Mouse (Mus musculus): ENCODE measurements around the gene Gprin1.

The Gprin1 gene

GRCm38 (mm10) chr13:54749864-54750411 lies at the start of gene Gprin1:
Gene Gprin1 (minus strand): TSS chr13:54749874.
- peak; percentile 81 for DNase-seq

GRCm38 (mm10) chr13:54798740-54799139 lies 49.1 kb upstream of the Gprin1 start:
- no peak for DNase-seq

- DNase-seq, result no peak
Measured at GRCm38 (mm10) chr13:54797861-54798643, 48.4 kb upstream of the Gprin1 start.

- DNase-seq, result peak; percentile 79
Measured at GRCm38 (mm10) chr13:54797356-54797755, 47.7 kb upstream of the Gprin1 start.

- peak; percentile 42 for DNase-seq
Measured at GRCm38 (mm10) chr13:54794843-54795242, 45.2 kb upstream of the Gprin1 start.

- DNase-seq, result no peak
Measured at GRCm38 (mm10) chr13:54794002-54794577, 44.4 kb upstream of the Gprin1 start.

GRCm38 (mm10) chr13:54792259-54793230 lies 42.9 kb upstream of the Gprin1 start:
- no peak for DNase-seq

GRCm38 (mm10) chr13:54789561-54790397 lies 40.1 kb upstream of the Gprin1 start:
- peak; percentile 89 for DNase-seq

GRCm38 (mm10) chr13:54788740-54789560 lies 39.3 kb upstream of the Gprin1 start, which contains the start of gene Tspan17:
Gene Tspan17 (plus strand): TSS chr13:54789377.
- DNase-seq, result peak; percentile 98

- DNase-seq, result peak; percentile 69
Measured at GRCm38 (mm10) chr13:54787591-54787990, 37.9 kb upstream of the Gprin1 start.

- DNase-seq, result no peak
Measured at GRCm38 (mm10) chr13:54783698-54784097, 34.0 kb upstream of the Gprin1 start, which contains the start of gene Eif4e1b. Gene Eif4e1b (plus strand): TSS chr13:54783998.

GRCm38 (mm10) chr13:54783235-54783634 lies 33.6 kb upstream of the Gprin1 start:
- no peak for DNase-seq

- DNase-seq, result no peak
Measured at GRCm38 (mm10) chr13:54781086-54781485, 31.4 kb upstream of the Gprin1 start.

- DNase-seq, result peak; percentile 82
Measured at GRCm38 (mm10) chr13:54780592-54780991, 30.9 kb upstream of the Gprin1 start.

GRCm38 (mm10) chr13:54767012-54767411 lies 17.3 kb upstream of the Gprin1 start:
- peak; percentile 52 for DNase-seq

- peak; percentile 93 for DNase-seq
Measured at GRCm38 (mm10) chr13:54766192-54766768, 16.6 kb upstream of the Gprin1 start, which contains the start of gene Sncb. Gene Sncb (minus strand): TSS chr13:54766595.

GRCm38 (mm10) chr13:54765281-54766191 lies 15.9 kb upstream of the Gprin1 start:
- DNase-seq, result peak; percentile 77

GRCm38 (mm10) chr13:54760906-54761305 lies 11.2 kb upstream of the Gprin1 start:
- peak; percentile 57 for DNase-seq

- peak; percentile 81 for DNase-seq
Measured at GRCm38 (mm10) chr13:54760164-54760795, 10.6 kb upstream of the Gprin1 start.
